Mouse (Mus musculus) CH12.LX (cell line): Measurements from ENCODE around the gene Actb. TPM values are rescaled to one million over a fixed set of nuclear protein-coding genes. Genes with fewer than 3 reads are reported as not detected.

Experiments used
- DNase-seq: peaks from one replicate; pipeline ENCODE4 v3.0.0-alpha.2; 2013; ENCODE audit errors: extremely low read depth
- H3K27ac ChIP-seq: 2 replicates; pipeline ENCODE4 v1.5.1; 2012; ENCODE audit warnings: low read depth, mild to moderate bottlenecking, control low read depth, moderate library complexity; ENCODE audit not compliant: insufficient read depth
- H3K27me3 ChIP-seq: replicated peaks from 2 replicates; pipeline ENCODE3; 2012; ENCODE audit warnings: inconsistent platforms
- H3K36me3 ChIP-seq, 2 experiments: replicated peaks in 1 of 2; 2 replicates each; pipeline versions ENCODE3 to v1.6.1; 2012; ENCODE audit warnings: inconsistent platforms in 1 of 2, low read length in 1 of 2, mild to moderate bottlenecking in 1 of 2, mixed read lengths in 1 of 2, moderate library complexity in 1 of 2; ENCODE audit not compliant: control insufficient read depth in 1 of 2, insufficient read depth in 1 of 2
- H3K4me1 ChIP-seq, 2 experiments: 2 replicates each; pipeline ENCODE4 v1.6.1; 2012; ENCODE audit warnings: inconsistent platforms in 1 of 2, moderate library complexity in 1 of 2; ENCODE audit not compliant: insufficient read depth in 2 of 2, control insufficient read depth in 1 of 2
- H3K4me2 ChIP-seq: 2 replicates; pipeline ENCODE4 v1.6.1; 2012; ENCODE audit warnings: low read depth, mild to moderate bottlenecking, control low read depth; ENCODE audit not compliant: poor library complexity, insufficient read depth, severe bottlenecking
- H3K4me3 ChIP-seq, 3 experiments: fragments of 150-350 bp in 1 of 3; sonication (generic) in 1 of 3; replicated peaks in 1 of 3; 2 replicates each; pipeline versions ENCODE3 to v1.5.1; 2011 to 2012; ENCODE audit warnings: low read depth in 2 of 3, low read length in 2 of 3, mild to moderate bottlenecking in 2 of 3, moderate library complexity in 2 of 3, control low read depth in 1 of 3, improper control_type of control experiment in 1 of 3, inconsistent platforms in 1 of 3, mixed read lengths in 1 of 3; ENCODE audit not compliant: poor library complexity in 1 of 3
- H3K79me2 ChIP-seq: replicated peaks from 2 replicates; pipeline ENCODE4 v1.6.1; 2012; ENCODE audit warnings: mild to moderate bottlenecking, moderate library complexity; ENCODE audit not compliant: control insufficient read depth, poor library complexity, insufficient read depth, severe bottlenecking; ENCODE audit errors: extremely low read depth
- H3K9ac ChIP-seq: 2 replicates; pipeline ENCODE4 v1.6.1; 2012; ENCODE audit warnings: low read depth, mild to moderate bottlenecking, control low read depth, moderate library complexity; ENCODE audit not compliant: insufficient read depth
- H3K9me3 ChIP-seq: replicated peaks from 2 replicates; pipeline ENCODE3; 2012; ENCODE audit warnings: low read length, inconsistent platforms, mixed read lengths
- BHLHE40 ChIP-seq: IDR thresholded peaks from 2 replicates; pipeline ENCODE4 v1.6.1; 2011; ENCODE audit warnings: mild to moderate bottlenecking, low read depth, low read length, improper control_type of control experiment
- CHD2 ChIP-seq: IDR thresholded peaks from 2 replicates; pipeline ENCODE4 v1.6.1; 2011; ENCODE audit warnings: low read length, improper control_type of control experiment
- CTCF ChIP-seq, 2 experiments: IDR thresholded peaks in 1 of 2; conservative IDR thresholded peaks in 1 of 2; 2 replicates each; pipeline ENCODE4 v1.5.1; 2011 to 2012; ENCODE audit warnings: low read depth in 2 of 2, low read length in 2 of 2, improper control_type of control experiment in 1 of 2, inconsistent platforms in 1 of 2, mild to moderate bottlenecking in 1 of 2, moderate library complexity in 1 of 2
- E2F4 ChIP-seq: IDR thresholded peaks from 2 replicates; pipeline ENCODE4 v1.6.1; 2011; ENCODE audit warnings: low read depth, low read length, improper control_type of control experiment; ENCODE audit not compliant: insufficient replicate concordance
- ELF1 ChIP-seq: IDR thresholded peaks from 2 replicates; pipeline ENCODE4 v1.6.1; 2014; ENCODE audit warnings: low read depth, mild to moderate bottlenecking, inconsistent platforms, low read length, improper control_type of control experiment
- EP300 ChIP-seq: IDR thresholded peaks from 2 replicates; pipeline ENCODE4 v1.6.1; 2011; ENCODE audit warnings: low read length, improper control_type of control experiment
- ETS1 ChIP-seq: conservative IDR thresholded peaks from 2 replicates; pipeline ENCODE4 v1.6.1; 2012; ENCODE audit warnings: low read depth, mild to moderate bottlenecking, inconsistent platforms, low read length, improper control_type of control experiment, moderate library complexity
- GABPA ChIP-seq: IDR thresholded peaks from 2 replicates; pipeline ENCODE4 v1.6.1; 2012; ENCODE audit warnings: low read depth, low read length, improper control_type of control experiment, inconsistent platforms; ENCODE audit not compliant: insufficient replicate concordance
- HCFC1 ChIP-seq: IDR thresholded peaks from 2 replicates; pipeline ENCODE4 v1.6.1; 2012; ENCODE audit warnings: low read depth, mild to moderate bottlenecking, inconsistent platforms, low read length, improper control_type of control experiment
- IRF4 ChIP-seq: IDR thresholded peaks from 2 replicates; pipeline ENCODE4 v1.6.1; 2014; ENCODE audit warnings: low read depth, mild to moderate bottlenecking, inconsistent platforms, low read length, improper control_type of control experiment
- JUN ChIP-seq: IDR thresholded peaks from 2 replicates; pipeline ENCODE4 v1.6.1; 2011; ENCODE audit warnings: low read depth, mild to moderate bottlenecking, low read length, improper control_type of control experiment, moderate library complexity; ENCODE audit not compliant: insufficient read depth
- JUND ChIP-seq: conservative IDR thresholded peaks from 2 replicates; pipeline ENCODE4 v1.6.1; 2011; ENCODE audit warnings: low read depth, low read length, improper control_type of control experiment
- KAT2A ChIP-seq: IDR thresholded peaks from 2 replicates; pipeline ENCODE4 v1.6.1; 2012; ENCODE audit warnings: low read length, improper control_type of control experiment, inconsistent platforms; ENCODE audit not compliant: insufficient replicate concordance
- MAFK ChIP-seq: IDR thresholded peaks from 2 replicates; pipeline ENCODE4 v1.6.1; 2011; ENCODE audit warnings: low read length, improper control_type of control experiment; ENCODE audit not compliant: insufficient replicate concordance
- MAX ChIP-seq: IDR thresholded peaks from 2 replicates; pipeline ENCODE4 v1.6.1; 2011; ENCODE audit warnings: low read length, improper control_type of control experiment
- MAZ ChIP-seq: IDR thresholded peaks from 2 replicates; pipeline ENCODE4 v1.6.1; 2012; ENCODE audit warnings: low read depth, mild to moderate bottlenecking, inconsistent platforms, low read length, improper control_type of control experiment, moderate library complexity
- MEF2A ChIP-seq: IDR thresholded peaks from 2 replicates; pipeline ENCODE4 v1.6.1; 2014; ENCODE audit warnings: low read depth, mild to moderate bottlenecking, inconsistent platforms, low read length, improper control_type of control experiment, borderline replicate concordance
- MXI1 ChIP-seq: IDR thresholded peaks from 2 replicates; pipeline ENCODE4 v1.6.1; 2011; ENCODE audit warnings: mild to moderate bottlenecking, low read depth, low read length, improper control_type of control experiment
- NELFE ChIP-seq: IDR thresholded peaks from 2 replicates; pipeline ENCODE4 v1.6.1; 2011; ENCODE audit warnings: low read depth, low read length, improper control_type of control experiment
- NRF1 ChIP-seq: IDR thresholded peaks from 2 replicates; pipeline ENCODE4 v1.6.1; 2014; ENCODE audit warnings: low read depth, mild to moderate bottlenecking, inconsistent platforms, low read length, improper control_type of control experiment, moderate library complexity
- PAX5 ChIP-seq: IDR thresholded peaks from 2 replicates; pipeline ENCODE4 v1.6.1; 2012; ENCODE audit warnings: low read length, inconsistent platforms, mixed read lengths
- POLR2A ChIP-seq: IDR thresholded peaks from 2 replicates; pipeline ENCODE4 v1.6.1; 2011; ENCODE audit warnings: low read depth, mild to moderate bottlenecking, improper control_type of control experiment, low read length
- RAD21 ChIP-seq: IDR thresholded peaks from 2 replicates; pipeline ENCODE4 v1.6.1; 2011; ENCODE audit warnings: low read depth, mild to moderate bottlenecking, low read length, improper control_type of control experiment, moderate library complexity
- RCOR1 ChIP-seq: conservative IDR thresholded peaks from 2 replicates; pipeline ENCODE4 v1.6.1; 2012; ENCODE audit warnings: low read depth, mild to moderate bottlenecking, inconsistent platforms, low read length, improper control_type of control experiment
- SIN3A ChIP-seq: IDR thresholded peaks from 2 replicates; pipeline ENCODE4 v1.6.1; 2012; ENCODE audit warnings: low read length, improper control_type of control experiment, inconsistent platforms
- SMC3 ChIP-seq: IDR thresholded peaks from 2 replicates; pipeline ENCODE4 v1.6.1; 2011; ENCODE audit warnings: low read depth, low read length, improper control_type of control experiment
- TBP ChIP-seq: conservative IDR thresholded peaks from 2 replicates; pipeline ENCODE4 v1.6.1; 2011; ENCODE audit warnings: low read depth, low read length, improper control_type of control experiment
- TCF12 ChIP-seq: IDR thresholded peaks from 2 replicates; pipeline ENCODE4 v1.6.1; 2014; ENCODE audit warnings: low read depth, mild to moderate bottlenecking, inconsistent platforms, low read length, improper control_type of control experiment
- USF1 ChIP-seq: IDR thresholded peaks from 2 replicates; pipeline ENCODE4 v1.6.1; 2014; ENCODE audit warnings: low read depth, mild to moderate bottlenecking, inconsistent platforms, low read length, improper control_type of control experiment
- USF2 ChIP-seq: conservative IDR thresholded peaks from 2 replicates; pipeline ENCODE4 v1.6.1; 2011; ENCODE audit warnings: low read depth, low read length, improper control_type of control experiment
- ZC3H11A ChIP-seq: IDR thresholded peaks from 2 replicates; pipeline ENCODE4 v1.6.1; 2012; ENCODE audit warnings: low read depth, mild to moderate bottlenecking, inconsistent platforms, low read length, improper control_type of control experiment
- ZMIZ1 ChIP-seq: IDR thresholded peaks from 2 replicates; pipeline ENCODE4 v1.6.1; 2012; ENCODE audit warnings: low read depth, mild to moderate bottlenecking, inconsistent platforms, low read length, improper control_type of control experiment
- dilution Hi-C: fragments of 300-500 bp; cut with MboI; formaldehyde crosslinking; loops from 2 replicates; pipeline ENCODE4 v1.14.3; 2020; ENCODE audit warnings: low sequenced_read_pairs; ENCODE audit not compliant: extremely low pct_unique_long_range_greater_than_20kb, extremely low pct_ligation_motif_present
- in situ Hi-C: fragments of 300-500 bp; cut with MboI; formaldehyde crosslinking; loops from 3 replicates; pipeline ENCODE4 v1.14.3; 2019; ENCODE audit warnings: low sequenced_read_pairs, low pct_ligation_motif_present, low pct_unique_long_range_greater_than_20kb, mixed read lengths
- polyA plus RNA-seq: library from polyadenylated mRNA; unstranded; fragments of >175 nt; gene quantifications from 2 replicates; pipeline ENCODE4 v1.2.1, GENCODE M21; 2012; ENCODE audit warnings: low read depth; ENCODE audit not compliant: insufficient read length
- total RNA-seq, 2 experiments: library from RNA; depleted of rRNA; stranded (reverse); fragments of 300-350 nt in 1 of 2; fragments of >200 nt in 1 of 2; gene quantifications; 2 replicates each; pipeline ENCODE4 v1.2.3; 2012 to 2014

Gene Actb
- total and polyA plus RNA-seq, 3 experiments: 3,882 to 5,048 (median 4,756) TPM

- H3K79me2 ChIP-seq: no peaks in the 10 kb centered on the region
- TF ChIP-seq CHD2 (peak; percentile 35; the same call in 1 of the 2 replicates), IRF4 (peak; percentile 79), ETS1 (peak; percentile 74), TCF12 (peak; percentile 64; the same call in 1 of the 2 replicates), MAFK (no peak), KAT2A (no peak), MAX (no peak), ELF1 (peak; percentile 41), BHLHE40 (peak; percentile 63; the same call in 1 of the 2 replicates), NRF1 (no peak), MEF2A (peak; percentile 86), ZMIZ1 (no peak), MXI1 (no peak), EP300 (peak; percentile 53; the same call in 1 of the 2 replicates), GABPA (no peak), SMC3 (no peak), TBP (no peak)
- TF ChIP-seq, all 38 proteins: peak for 8
- no peak for DNase-seq
- no peaks in the 10 kb centered on the region for H3K36me3 ChIP-seq
- peak overlapping the region; percentile 4; the same call in 1 of the 2 replicates for H3K4me2 ChIP-seq
- dilution Hi-C loops: no loop called here
- H3K27me3 ChIP-seq: no peaks in the 10 kb centered on the region
- peak overlapping the region; percentile 9; the same call in 1 of the 2 replicates for H3K9ac ChIP-seq
- in situ Hi-C loops: loop anchor here (25.0 kb wide), 1 partner anchor 338 kb away; the partner anchor contains the start of gene Zfp853
- H3K4me1 ChIP-seq: peaks cover 37 to 61% of the 10 kb centered on the region in 2 experiments
- H3K27ac ChIP-seq: peak overlapping the region; percentile 34
- H3K4me3 ChIP-seq: no peak overlapping the region
- no peaks in the 10 kb centered on the region for H3K9me3 ChIP-seq
These were observed 43.0 kb upstream of the Actb start for GRCm38 (mm10) chr5:142949580-142949979.

GRCm38 (mm10) chr5:142947460-142947859, 40.9 kb upstream of the Actb start:
- Histone ChIP-seq H3K79me2 (no peaks in the 10 kb centered on the region), H3K27ac (0 out of 2 replicates have a peak overlapping the region, but pooled peaks have one; percentile 19), H3K4me1 (peaks cover 32 to 47% of the 10 kb centered on the region in 2 experiments), H3K9me3 (no peaks in the 10 kb centered on the region), H3K27me3 (no peaks in the 10 kb centered on the region), H3K4me2 (peak overlapping the region; percentile 47), H3K36me3 (no peaks in the 10 kb centered on the region), H3K4me3 (no peak overlapping the region), H3K9ac (no peak overlapping the region)
- in situ Hi-C loops: loop anchor here (25.0 kb wide), 1 partner anchor 340 kb away; the partner anchor contains the start of gene Zfp853
- peak; percentile 53 for DNase-seq
- dilution Hi-C loops: no loop called here
- no peak for TF ChIP-seq E2F4
- TF ChIP-seq JUND: no peak
- no peak; the same call in 1 of the 2 replicates for TF ChIP-seq SIN3A
- no peak for TF ChIP-seq TBP
- no peak for TF ChIP-seq NRF1
- 0 out of 2 replicates have a peak, but pooled peaks have one; percentile 17 for TF ChIP-seq MAZ
- no peak for TF ChIP-seq POLR2A
- TF ChIP-seq ZC3H11A: no peak
- no peak for TF ChIP-seq USF2
- TF ChIP-seq RCOR1: no peak
- peak; percentile 5; the same call in 1 of the 2 replicates for TF ChIP-seq JUN
- no peak for TF ChIP-seq PAX5
- no peak; the same call in 1 of the 2 replicates for TF ChIP-seq MXI1
- no peak for TF ChIP-seq CTCF (conservative IDR thresholded peaks at IDR 0.05 in 1 of 2, IDR thresholded peaks at IDR 0.05 in 1 of 2; ENCODE audit: low read depth in 2 of 2, low read length in 2 of 2)
- TF ChIP-seq TCF12: peak; percentile 91
- TF ChIP-seq USF1: no peak
- TF ChIP-seq SMC3: no peak
- peak; percentile 90 for TF ChIP-seq MEF2A
- peak; percentile 88 for TF ChIP-seq ETS1
- no peak for TF ChIP-seq RAD21
- TF ChIP-seq HCFC1: no peak
- TF ChIP-seq GABPA: no peak
- no peak for TF ChIP-seq ZMIZ1
- peak; percentile 82 for TF ChIP-seq BHLHE40
- TF ChIP-seq NELFE: no peak
